Comparison of ENCODE assay signal across 14 mouse cellular contexts in the genomic region with DNA sequence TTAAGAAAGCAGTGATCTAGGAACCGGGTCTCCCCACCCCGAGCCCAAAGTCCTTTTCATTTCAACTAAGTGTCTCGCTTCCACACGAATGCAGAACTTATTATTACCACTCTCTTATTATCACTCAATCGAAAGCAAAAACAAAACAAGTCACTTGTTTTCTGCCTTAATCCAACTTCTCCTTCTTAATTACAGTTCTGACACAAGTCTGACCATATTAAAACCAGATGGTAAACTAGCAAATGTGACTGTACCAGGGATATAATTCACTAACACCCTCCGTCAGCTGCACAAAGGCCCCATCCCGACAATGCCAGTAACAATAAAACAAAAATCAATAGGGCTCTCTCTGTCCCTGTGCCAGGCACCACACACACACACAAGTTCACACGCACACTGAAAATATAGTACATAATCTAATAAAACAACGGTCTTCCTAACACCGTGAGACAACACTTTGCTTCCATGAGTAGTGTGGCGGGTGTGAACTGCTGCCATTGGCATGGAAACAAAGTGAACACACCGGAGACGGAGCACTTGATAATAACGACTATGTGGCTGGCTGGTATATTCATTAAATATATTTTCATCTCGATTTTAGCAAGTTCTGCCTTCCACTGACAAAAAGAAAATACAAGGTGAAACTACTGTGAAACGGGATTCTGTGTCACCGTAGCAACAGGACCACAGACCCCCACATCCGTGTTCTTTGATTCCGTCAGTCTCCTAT. TPM values are rescaled to one million over a fixed set of nuclear protein-coding genes. Genes with fewer than 3 reads are reported as not detected.
A peak's percentile ranks its signal among the peaks of the same experiment; 100 is the strongest.
DNase-seq lines count a peak whose midpoint lies in the region; ATAC-seq and TF ChIP-seq lines count a peak whose summit lies in the region.
"Had no signal": no experiment of that assay in that cellular context is flagged by ENCODE, and none has a peak within 500 bp of the region (broad histone marks: within the 10 kb centered on the region; RNA-seq: fewer than 3 reads in every experiment).

No protein-coding gene starts in this region.

- 0 out of 2 replicates have a peak overlapping the region, but pooled peaks have one; percentile 4 for H3K4me2 ChIP-seq in forebrain, embryonic 13.5 days
- no peak overlapping the region for H3K4me2 ChIP-seq in forebrain, embryonic 11.5 days (ENCODE audit: low read depth, low read length, severe bottlenecking)
- no peak overlapping the region; the same call in 1 of the 2 replicates for H3K4me2 ChIP-seq in midbrain, embryonic 15.5 days
- H3K4me2 ChIP-seq in forebrain, postnatal 0 days (ENCODE audit: low read depth), result no peak overlapping the region
- no peak overlapping the region for H3K4me2 ChIP-seq in midbrain, embryonic 14.5 days (ENCODE audit: low read length)

- H3K36me3 ChIP-seq in forebrain, embryonic 13.5 days (ENCODE audit: poor library complexity, severe bottlenecking), result no peaks in the 10 kb centered on the region
- no peaks in the 10 kb centered on the region for H3K36me3 ChIP-seq in forebrain, embryonic 11.5 days (ENCODE audit: control insufficient read depth, insufficient read depth, low read length)
- H3K36me3 ChIP-seq in midbrain, embryonic 10.5 days, result no peaks in the 10 kb centered on the region
- H3K36me3 ChIP-seq in midbrain, embryonic 15.5 days (replicated peaks), result no peaks in the 10 kb centered on the region
- no peaks in the 10 kb centered on the region for H3K36me3 ChIP-seq in forebrain, postnatal 0 days (ENCODE audit: insufficient read depth)
- no peaks in the 10 kb centered on the region for H3K36me3 ChIP-seq in midbrain, embryonic 14.5 days (ENCODE audit: control insufficient read depth, insufficient read depth, low read length)
- H3K36me3 ChIP-seq: hindbrain, embryonic 10.5 days had no signal

- H3K27ac ChIP-seq in forebrain, embryonic 13.5 days, result no peak overlapping the region
- H3K27ac ChIP-seq in forebrain, embryonic 11.5 days (ENCODE audit: low read depth, low read length), result no peak overlapping the region
- H3K27ac ChIP-seq in midbrain, embryonic 10.5 days (replicated peaks), result 0 out of 2 replicates have a peak overlapping the region, but pooled peaks have one; percentile 33
- H3K27ac ChIP-seq in midbrain, embryonic 15.5 days, result no peak overlapping the region
- H3K27ac ChIP-seq in forebrain, postnatal 0 days (ENCODE audit: low read depth, low read length), result no peak overlapping the region
- H3K27ac ChIP-seq in midbrain, embryonic 14.5 days (replicated peaks; ENCODE audit: low read depth, low read length), result no peak overlapping the region
- H3K27ac ChIP-seq: hindbrain, embryonic 10.5 days; left cerebral cortex, adult 2 months had no signal

- no peak overlapping the region for H3K9ac ChIP-seq in forebrain, embryonic 13.5 days
- no peak overlapping the region for H3K9ac ChIP-seq in forebrain, embryonic 11.5 days (ENCODE audit: low read length)
- no peak overlapping the region for H3K9ac ChIP-seq in midbrain, embryonic 15.5 days
- no peak overlapping the region for H3K9ac ChIP-seq in forebrain, postnatal 0 days
- no peak overlapping the region for H3K9ac ChIP-seq in midbrain, embryonic 14.5 days (replicated peaks; ENCODE audit: low read length)

- 47% methylated on average over 19 of the region's 19 CpGs for WGBS in forebrain, embryonic 13.5 days
- WGBS in forebrain, embryonic 11.5 days, result 70% methylated on average over 19 of the region's 19 CpGs
- 82% methylated on average over 19 of the region's 19 CpGs for WGBS in midbrain, embryonic 10.5 days
- 49% methylated on average over 19 of the region's 19 CpGs for WGBS in midbrain, embryonic 15.5 days
- 23% methylated on average over 19 of the region's 19 CpGs for WGBS in forebrain, postnatal 0 days
- WGBS in midbrain, embryonic 14.5 days, result 56% methylated on average over 19 of the region's 19 CpGs

- peaks cover 30% of the 10 kb centered on the region for H3K4me1 ChIP-seq in forebrain, embryonic 13.5 days
- peaks cover 7% of the 10 kb centered on the region; the same call in 1 of the 2 replicates for H3K4me1 ChIP-seq in forebrain, embryonic 11.5 days (replicated peaks; ENCODE audit: control insufficient read depth, insufficient read depth, low read length)
- peaks cover 58% of the 10 kb centered on the region for H3K4me1 ChIP-seq in midbrain, embryonic 10.5 days
- H3K4me1 ChIP-seq in midbrain, embryonic 15.5 days, result peaks cover 22% of the 10 kb centered on the region
- H3K4me1 ChIP-seq in forebrain, postnatal 0 days (ENCODE audit: insufficient read depth), result peaks cover 4% of the 10 kb centered on the region; the same call in 1 of the 2 replicates
- peaks cover 8% of the 10 kb centered on the region for H3K4me1 ChIP-seq in midbrain, embryonic 14.5 days (ENCODE audit: control insufficient read depth, insufficient read depth, low read length)

- DNase-seq in forebrain, embryonic 11.5 days (ENCODE audit: low spot score), result no peak
- no peak for DNase-seq in midbrain, embryonic 10.5 days (ENCODE audit: low spot score)
- DNase-seq in forebrain, postnatal 0 days, result no peak
- peak; percentile 51 for DNase-seq in midbrain, embryonic 14.5 days
- no peak for DNase-seq in right cerebral cortex, postnatal 10 days (ENCODE audit: low spot score in 2 of 2)
- DNase-seq in right cerebral cortex, postnatal 14 days, result no peak
- DNase-seq: cerebellum, adult 11 months; kidney, adult 8-10 months; lung, adult 2 months had no signal

- peak; percentile 46; the same call in 1 of the 2 replicates for ATAC-seq in forebrain, embryonic 13.5 days
- ATAC-seq in forebrain, embryonic 11.5 days (replicated peaks; ENCODE audit: low FRiP score), result no peak
- ATAC-seq in midbrain, embryonic 15.5 days (replicated peaks), result no peak
- peak; percentile 36; the same call in 1 of the 2 replicates for ATAC-seq in forebrain, postnatal 0 days
- no peak for ATAC-seq in midbrain, embryonic 14.5 days (ENCODE audit: low FRiP score, low TSS enrichment)
- ATAC-seq: activated CD4-positive, CD25-positive, alpha-beta regulatory T cell, adult 4 months had no signal

- no peak overlapping the region for H3K4me3 ChIP-seq in forebrain, embryonic 13.5 days
- no peak overlapping the region for H3K4me3 ChIP-seq in forebrain, embryonic 11.5 days (ENCODE audit: low read depth, low read length)
- no peak overlapping the region for H3K4me3 ChIP-seq in midbrain, embryonic 10.5 days
- no peak overlapping the region for H3K4me3 ChIP-seq in midbrain, embryonic 15.5 days
- H3K4me3 ChIP-seq in forebrain, postnatal 0 days (ENCODE audit: low read depth, low read length), result no peak overlapping the region
- no peak overlapping the region for H3K4me3 ChIP-seq in midbrain, embryonic 14.5 days (replicated peaks; ENCODE audit: low read depth, low read length)
- H3K4me3 ChIP-seq: hindbrain, embryonic 10.5 days; left cerebral cortex, adult 2 months had no signal

- no peak for TF ChIP-seq CTCF in forebrain, postnatal 0 days (IDR thresholded peaks at IDR 0.05; ENCODE audit: low read depth)

- H3K9me3 ChIP-seq in forebrain, embryonic 13.5 days (replicated peaks), result no peaks in the 10 kb centered on the region
- H3K9me3 ChIP-seq in forebrain, embryonic 11.5 days (ENCODE audit: control insufficient read depth, low read length), result no peaks in the 10 kb centered on the region
- no peaks in the 10 kb centered on the region for H3K9me3 ChIP-seq in midbrain, embryonic 10.5 days (replicated peaks)
- no peaks in the 10 kb centered on the region for H3K9me3 ChIP-seq in midbrain, embryonic 15.5 days
- H3K9me3 ChIP-seq in forebrain, postnatal 0 days (ENCODE audit: low read length), result no peaks in the 10 kb centered on the region
- no peaks in the 10 kb centered on the region for H3K9me3 ChIP-seq in midbrain, embryonic 14.5 days (ENCODE audit: control insufficient read depth, low read length)
- H3K9me3 ChIP-seq: hindbrain, embryonic 10.5 days had no signal

- peaks cover 6% of the 10 kb centered on the region for H3K27me3 ChIP-seq in forebrain, embryonic 13.5 days
- no peaks in the 10 kb centered on the region for H3K27me3 ChIP-seq in forebrain, embryonic 11.5 days (ENCODE audit: control insufficient read depth, insufficient read depth, low read length)
- H3K27me3 ChIP-seq in midbrain, embryonic 10.5 days (ENCODE audit: low read depth, poor library complexity, severe bottlenecking), result peaks cover 8% of the 10 kb centered on the region; the same call in 1 of the 2 replicates
- H3K27me3 ChIP-seq in midbrain, embryonic 15.5 days (replicated peaks), result no peaks in the 10 kb centered on the region
- H3K27me3 ChIP-seq in forebrain, postnatal 0 days (ENCODE audit: insufficient read depth, low read length), result no peaks in the 10 kb centered on the region
- H3K27me3 ChIP-seq in midbrain, embryonic 14.5 days (ENCODE audit: control insufficient read depth, insufficient read depth, low read length), result no peaks in the 10 kb centered on the region

RNA-seq across cellular contexts. Expression of a gene that starts 16.9 kb away (rescaled TPM):
- 3.5 and 3.7 TPM in 2 replicates for polyA plus RNA-seq in forebrain, embryonic 13.5 days (2015; fragmentation: Nextera tagmentation; extraction: Ambion mirVana)
- 5.5 and 7.6 TPM in 2 replicates for polyA plus RNA-seq in forebrain, embryonic 11.5 days (2014; fragmentation: Nextera tagmentation; extraction: Ambion mirVana)
- polyA plus RNA-seq in midbrain, embryonic 10.5 days (2016; fragmentation: Nextera tagmentation; extraction: Ambion mirVana), result 7.2 and 7.8 TPM in 2 replicates
- polyA plus RNA-seq in midbrain, embryonic 15.5 days (2015; fragmentation: Nextera tagmentation; extraction: Ambion mirVana), result 4.2 and 4.4 TPM in 2 replicates
- total RNA-seq in forebrain, postnatal 0 days (2014; rRNA removed), result 5.0 and 5.9 TPM in 2 replicates
- 3.2 and 3.5 TPM in 2 replicates for polyA plus RNA-seq in forebrain, postnatal 0 days (2015; fragmentation: Nextera tagmentation; extraction: Ambion mirVana)
- polyA plus RNA-seq in midbrain, embryonic 14.5 days (2014; fragmentation: Nextera tagmentation; extraction: Ambion mirVana), result 2.4 and 4.5 TPM in 2 replicates

Comparison
In these comparisons a context has a peak if more than half of its experiments do, and no peak if none do; other contexts are left out.
1. ATAC-seq: peak in forebrain, embryonic 13.5 days (single experiment) and forebrain, postnatal 0 days (single experiment); none in forebrain, embryonic 11.5 days (single experiment), midbrain, embryonic 15.5 days (single experiment) and midbrain, embryonic 14.5 days (single experiment).